In the genomic region with DNA sequence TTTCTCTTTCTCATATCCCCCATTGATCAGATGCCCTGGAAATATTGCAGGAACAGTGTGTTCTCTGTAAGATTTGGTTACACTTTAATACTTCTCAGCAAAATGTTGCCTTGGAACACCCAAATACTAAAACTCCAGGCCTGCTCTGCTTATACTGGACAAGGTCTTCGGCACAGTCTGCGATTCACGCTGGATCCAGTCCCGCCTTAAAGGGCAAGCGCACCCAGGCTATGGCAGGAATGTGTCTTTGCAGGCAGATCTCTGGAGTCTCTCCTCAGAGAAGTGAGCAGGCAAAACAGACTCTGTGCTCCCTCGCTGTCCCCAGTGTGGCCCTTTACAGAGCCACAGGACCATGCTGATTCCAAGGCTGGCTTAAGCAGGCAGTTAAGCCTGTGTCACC, we compare ENCODE assay signal across 9 mouse cellular contexts.
A peak's percentile ranks its signal among the peaks of the same experiment; 100 is the strongest.
DNase-seq lines count a peak whose midpoint lies in the region; ATAC-seq lines count a peak whose summit lies in the region.
"Had no signal": no experiment of that assay in that cellular context is flagged by ENCODE, and none has a peak within 500 bp of the region (broad histone marks: within the 10 kb centered on the region; RNA-seq: fewer than 3 reads in every experiment).

No protein-coding gene starts in this region.

- H3K36me3 ChIP-seq in limb, embryonic 10.5 days, result no peaks in the 10 kb centered on the region
- H3K36me3 ChIP-seq in stomach, embryonic 16.5 days (ENCODE audit: control insufficient read depth, insufficient read depth, low read length), result no peaks in the 10 kb centered on the region
- H3K36me3 ChIP-seq: limb, embryonic 13.5 days had no signal

- peak; percentile 56; the same call in 1 of the 2 replicates for ATAC-seq in stomach, embryonic 16.5 days (ENCODE audit: insufficient read depth, low FRiP score)
- no peak for ATAC-seq in activated CD4-positive, CD25-positive, alpha-beta regulatory T cell, adult 4 months

- peak overlapping the region; percentile 12; the same call in 1 of the 2 replicates for H3K4me2 ChIP-seq in stomach, embryonic 16.5 days (ENCODE audit: low read depth, low read length)
- H3K4me2 ChIP-seq: limb, embryonic 13.5 days had no signal

- 0 out of 2 replicates have a peak overlapping the region, but pooled peaks have one; percentile 26 for H3K27ac ChIP-seq in limb, embryonic 10.5 days
- H3K27ac ChIP-seq in stomach, embryonic 16.5 days (ENCODE audit: low read length), result peak overlapping the region; percentile 81

- H3K9me3 ChIP-seq in limb, embryonic 10.5 days (replicated peaks), result no peaks in the 10 kb centered on the region
- no peaks in the 10 kb centered on the region for H3K9me3 ChIP-seq in stomach, embryonic 16.5 days (replicated peaks; ENCODE audit: control insufficient read depth, low read length)
- H3K9me3 ChIP-seq: limb, embryonic 13.5 days had no signal

- H3K27me3 ChIP-seq in limb, embryonic 10.5 days (ENCODE audit: low read depth, poor library complexity, severe bottlenecking), result 0 out of 2 replicates have a peak, but pooled peaks cover 14% of the 10 kb centered on the region
- no peaks in the 10 kb centered on the region for H3K27me3 ChIP-seq in stomach, embryonic 16.5 days (ENCODE audit: control insufficient read depth, insufficient read depth, low read length)

- DNase-seq in adrenal gland, postnatal 10 days, result peak; percentile 54
- no peak for DNase-seq in adrenal gland, adult 18-20 months (ENCODE audit: low spot score in 2 of 2)
- DNase-seq in heart, adult 8-10 months (ENCODE audit: low spot score), result peak; percentile 68
- DNase-seq in limb, embryonic 10.5 days (ENCODE audit: low spot score), result no peak
- DNase-seq in c-Kit-positive CD71-positive TER-119-positive erythroid progenitor cells, embryonic 14.5 days (ENCODE audit: low spot score), result no peak
- DNase-seq in cerebellum, postnatal 36 days, result no peak

- H3K9ac ChIP-seq in stomach, embryonic 16.5 days (ENCODE audit: low read length), result no peak overlapping the region
- H3K9ac ChIP-seq: limb, embryonic 13.5 days had no signal

- no peak overlapping the region for H3K4me3 ChIP-seq in limb, embryonic 10.5 days
- H3K4me3 ChIP-seq in stomach, embryonic 16.5 days (replicated peaks; ENCODE audit: low read length), result no peak overlapping the region
- H3K4me3 ChIP-seq: limb, embryonic 13.5 days had no signal

- 72% methylated on average over 6 of the region's 6 CpGs for WGBS in limb, embryonic 10.5 days
- whole genome bisulfite sequencing in stomach, embryonic 16.5 days, result 45% methylated on average over 6 of the region's 6 CpGs

- H3K4me1 ChIP-seq in limb, embryonic 10.5 days, result peaks cover 19% of the 10 kb centered on the region
- peaks cover 10% of the 10 kb centered on the region for H3K4me1 ChIP-seq in stomach, embryonic 16.5 days (ENCODE audit: control insufficient read depth, insufficient read depth, low read length)

Comparison
In these comparisons a context has a peak if more than half of its experiments do, and no peak if none do; other contexts are left out.
1. DNase-seq: peak in adrenal gland, postnatal 10 days (single experiment) and heart, adult 8-10 months (single experiment); none in adrenal gland, adult 18-20 months (0 of 2), limb, embryonic 10.5 days (single experiment), c-Kit-positive CD71-positive TER-119-positive erythroid progenitor cells, embryonic 14.5 days (single experiment) and cerebellum, postnatal 36 days (0 of 2).